Mouse (Mus musculus) splenic B cell, adult 2 months (primary cell): ENCODE measurements around the gene Fbln2.
A peak's percentile ranks its signal among the peaks of the same experiment; 100 is the strongest.

Experiments used
- DNase-seq: peaks from one replicate; pipeline ENCODE4 v3.0.0-alpha.2; 2011; ENCODE audit warnings: low read depth, low spot score
- H3K27me3 ChIP-seq: 2 replicates; pipeline ENCODE4 v1.6.1; 2012; ENCODE audit warnings: mild to moderate bottlenecking, low read length, moderate library complexity, mixed read lengths; ENCODE audit not compliant: control insufficient read depth, poor library complexity, insufficient read depth, severe bottlenecking
- H3K36me3 ChIP-seq: 2 replicates; pipeline ENCODE4 v1.6.1; 2012; ENCODE audit warnings: mild to moderate bottlenecking, low read length, moderate library complexity, mixed read lengths; ENCODE audit not compliant: control insufficient read depth, poor library complexity, insufficient read depth, severe bottlenecking

The Fbln2 gene

DNA sequence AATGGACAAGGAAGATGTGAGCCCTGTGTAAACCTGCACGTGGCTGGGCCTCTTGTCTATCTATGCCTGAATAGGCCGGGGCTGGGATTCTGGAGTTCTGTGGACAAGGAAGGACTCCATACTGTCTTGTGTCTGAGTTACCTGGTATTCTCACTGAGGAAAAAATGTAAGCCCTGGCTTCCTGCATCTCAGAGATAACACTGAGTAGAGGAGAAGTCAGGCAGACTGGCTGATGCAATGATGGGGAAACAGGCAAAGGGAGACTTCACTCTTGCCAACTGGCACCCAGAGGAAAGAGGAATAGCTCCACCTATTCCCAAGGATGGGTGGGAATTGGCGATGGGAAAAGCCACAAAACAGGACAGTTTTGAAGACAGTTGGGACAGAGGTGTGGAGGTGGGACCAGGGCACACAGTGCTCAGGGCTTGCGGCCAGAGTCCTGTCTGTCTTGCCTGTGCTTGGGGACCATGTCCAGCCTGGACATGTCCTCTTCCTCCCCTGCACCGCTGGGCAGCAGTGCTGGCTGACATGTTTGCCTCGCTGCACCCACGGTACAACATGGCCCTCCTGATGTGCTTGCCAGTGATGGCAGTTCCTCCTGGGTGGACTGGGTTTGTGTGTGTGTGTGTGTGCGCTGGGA is 48.2 kb downstream of the Fbln2 start:
- H3K27me3 ChIP-seq: no peaks in the 10 kb centered on the region
- DNase-seq: no peak
- H3K36me3 ChIP-seq: no peaks in the 10 kb centered on the region

GRCm38 (mm10) chr6:91260987-91261367 is 48.7 kb downstream of the Fbln2 start:
- no peak for DNase-seq
- Histone ChIP-seq H3K36me3 (no peaks in the 10 kb centered on the region), H3K27me3 (no peaks in the 10 kb centered on the region)

- H3K27me3 ChIP-seq: no peaks in the 10 kb centered on the region
- no peak for DNase-seq
- H3K36me3 ChIP-seq: no peaks in the 10 kb centered on the region
These were observed 53.4 kb downstream of the Fbln2 start for GRCm38 (mm10) chr6:91265616-91266015.

DNA sequence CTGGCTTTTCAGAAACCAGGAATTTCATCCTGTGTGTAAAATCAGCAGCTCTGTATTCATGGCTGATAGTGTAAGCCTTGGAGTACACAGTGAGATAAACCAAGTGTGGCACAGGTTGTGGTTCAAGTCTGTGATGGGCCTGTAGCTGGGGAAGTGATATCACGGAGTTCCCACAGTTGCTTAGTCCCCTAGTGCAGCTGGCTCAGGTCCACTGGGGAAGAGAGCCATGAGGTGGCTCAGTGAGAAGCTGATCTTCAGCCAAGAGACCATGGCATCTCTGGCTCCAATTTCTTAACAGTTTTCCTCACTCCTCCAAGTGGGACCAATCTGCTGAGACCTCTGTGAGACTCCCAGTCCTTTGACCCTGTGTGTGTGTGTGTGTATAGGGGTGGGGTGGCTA is 54.4 kb downstream of the Fbln2 start:
- Histone ChIP-seq H3K36me3 (no peaks in the 10 kb centered on the region), H3K27me3 (no peaks in the 10 kb centered on the region)
- no peak for DNase-seq

- Histone ChIP-seq H3K27me3 (no peaks in the 10 kb centered on the region), H3K36me3 (no peaks in the 10 kb centered on the region)
- no peak for DNase-seq
These were observed 56.1 kb downstream of the Fbln2 start for GRCm38 (mm10) chr6:91268318-91268717.

- DNase-seq: peak; percentile 60
- Histone ChIP-seq H3K36me3 (no peaks in the 10 kb centered on the region), H3K27me3 (no peaks in the 10 kb centered on the region)
These were observed 65.3 kb downstream of the Fbln2 start for GRCm38 (mm10) chr6:91277549-91277948.

DNA sequence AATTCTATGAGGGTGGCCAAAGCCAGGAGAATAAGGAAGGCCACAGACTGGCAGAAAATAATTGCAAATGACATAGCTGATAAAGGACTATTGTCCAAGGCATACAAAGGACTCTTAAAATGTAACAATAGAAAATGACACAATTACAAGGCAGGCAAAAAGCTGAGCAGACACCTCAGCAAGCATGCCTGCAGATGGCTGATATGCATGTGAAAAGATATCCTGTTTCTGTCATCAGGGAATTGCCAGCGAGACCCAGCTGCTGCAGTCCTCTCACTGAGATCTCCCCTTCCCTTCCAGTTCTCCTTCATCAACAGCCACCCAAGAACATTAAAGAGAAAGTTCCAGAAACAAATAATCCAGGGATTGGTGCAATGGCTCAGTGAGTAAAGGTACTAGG is 66.0 kb downstream of the Fbln2 start:
- no peak for DNase-seq
- Histone ChIP-seq H3K36me3 (no peaks in the 10 kb centered on the region), H3K27me3 (no peaks in the 10 kb centered on the region)

- no peaks in the 10 kb centered on the region for H3K36me3 ChIP-seq
- no peaks in the 10 kb centered on the region for H3K27me3 ChIP-seq
- peak; percentile 13 for DNase-seq
These were observed 67.2 kb downstream of the Fbln2 start for GRCm38 (mm10) chr6:91279477-91279876.

- peak; percentile 73 for DNase-seq
- no peaks in the 10 kb centered on the region for H3K36me3 ChIP-seq
- H3K27me3 ChIP-seq: no peaks in the 10 kb centered on the region
These were observed 69.0 kb downstream of the Fbln2 start for GRCm38 (mm10) chr6:91281206-91281605.

DNA sequence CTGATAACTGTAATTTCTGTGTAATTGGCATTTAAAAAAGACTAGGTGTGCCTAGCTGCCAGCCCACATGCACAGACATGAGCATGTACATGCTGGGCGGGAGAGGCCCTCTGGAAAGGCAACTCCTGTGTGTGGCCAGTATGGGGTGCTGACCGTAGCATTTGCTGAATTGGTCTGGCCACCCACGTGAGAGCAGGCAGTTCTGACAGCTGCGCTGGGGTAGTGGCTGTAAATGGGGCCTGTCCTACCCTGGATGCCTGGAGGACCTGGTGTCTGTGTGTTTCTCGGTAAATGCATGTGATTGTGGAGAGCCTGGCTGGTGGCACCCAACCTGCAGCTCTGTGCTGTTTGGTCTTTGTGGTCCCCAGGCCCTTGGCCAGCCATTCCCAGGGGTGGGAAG is 69.5 kb downstream of the Fbln2 start:
- Histone ChIP-seq H3K36me3 (no peaks in the 10 kb centered on the region), H3K27me3 (no peaks in the 10 kb centered on the region)
- no peak for DNase-seq

- Histone ChIP-seq H3K36me3 (no peaks in the 10 kb centered on the region), H3K27me3 (no peaks in the 10 kb centered on the region)
- no peak for DNase-seq
These were observed 70.8 kb downstream of the Fbln2 start for GRCm38 (mm10) chr6:91283031-91283430.

DNA sequence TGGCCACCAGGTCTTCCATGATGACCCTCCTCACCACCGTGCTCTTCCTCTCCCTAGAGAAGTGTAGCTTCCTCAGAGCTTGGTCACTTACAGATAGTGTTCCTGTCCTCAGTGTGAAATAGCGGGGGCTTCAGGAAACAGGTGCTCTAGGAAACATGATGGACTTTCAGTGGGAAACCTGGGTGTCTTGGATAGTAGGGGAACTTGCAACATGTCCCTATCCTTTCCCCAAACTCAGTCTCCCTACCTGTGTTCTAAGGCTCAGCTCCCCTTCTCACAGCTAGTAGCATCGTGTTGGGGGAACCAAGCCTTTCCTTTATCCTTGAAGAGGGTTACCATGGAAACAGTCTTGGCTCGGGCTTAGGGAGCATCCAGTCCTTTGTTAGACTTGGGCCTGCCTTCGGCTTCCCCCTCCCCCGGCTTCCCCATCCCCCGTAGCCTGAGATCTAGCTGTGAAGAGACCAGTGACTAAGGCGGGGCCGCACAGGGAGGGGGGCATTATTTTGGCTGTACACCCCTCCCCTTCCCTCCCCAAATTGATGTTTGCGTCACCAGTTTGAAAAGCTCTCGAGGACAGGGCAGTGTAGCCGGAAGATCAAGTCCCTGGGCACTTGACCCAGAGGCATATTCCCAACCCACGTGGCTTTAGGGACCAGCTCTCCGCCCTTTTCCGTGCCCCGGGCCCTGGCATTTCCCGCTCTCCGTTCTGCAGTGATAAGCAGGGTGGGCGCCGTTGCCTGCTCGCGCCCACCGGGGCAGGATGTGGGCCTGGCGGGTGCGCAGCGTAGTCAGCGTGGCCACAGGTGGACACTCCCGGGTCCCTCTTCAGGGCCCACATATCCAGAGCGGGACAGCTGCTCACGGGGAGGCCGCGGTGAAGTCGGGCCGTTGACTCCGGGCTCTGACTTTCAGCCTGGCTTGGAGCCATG is 72.5 kb downstream of the Fbln2 start:
- Histone ChIP-seq H3K27me3 (no peaks in the 10 kb centered on the region), H3K36me3 (no peaks in the 10 kb centered on the region)
- DNase-seq: no peak

- DNase-seq: peak; percentile 48
- Histone ChIP-seq H3K36me3 (no peaks in the 10 kb centered on the region), H3K27me3 (no peaks in the 10 kb centered on the region)
These were observed 73.2 kb downstream of the Fbln2 start for GRCm38 (mm10) chr6:91285450-91285790.

DNA sequence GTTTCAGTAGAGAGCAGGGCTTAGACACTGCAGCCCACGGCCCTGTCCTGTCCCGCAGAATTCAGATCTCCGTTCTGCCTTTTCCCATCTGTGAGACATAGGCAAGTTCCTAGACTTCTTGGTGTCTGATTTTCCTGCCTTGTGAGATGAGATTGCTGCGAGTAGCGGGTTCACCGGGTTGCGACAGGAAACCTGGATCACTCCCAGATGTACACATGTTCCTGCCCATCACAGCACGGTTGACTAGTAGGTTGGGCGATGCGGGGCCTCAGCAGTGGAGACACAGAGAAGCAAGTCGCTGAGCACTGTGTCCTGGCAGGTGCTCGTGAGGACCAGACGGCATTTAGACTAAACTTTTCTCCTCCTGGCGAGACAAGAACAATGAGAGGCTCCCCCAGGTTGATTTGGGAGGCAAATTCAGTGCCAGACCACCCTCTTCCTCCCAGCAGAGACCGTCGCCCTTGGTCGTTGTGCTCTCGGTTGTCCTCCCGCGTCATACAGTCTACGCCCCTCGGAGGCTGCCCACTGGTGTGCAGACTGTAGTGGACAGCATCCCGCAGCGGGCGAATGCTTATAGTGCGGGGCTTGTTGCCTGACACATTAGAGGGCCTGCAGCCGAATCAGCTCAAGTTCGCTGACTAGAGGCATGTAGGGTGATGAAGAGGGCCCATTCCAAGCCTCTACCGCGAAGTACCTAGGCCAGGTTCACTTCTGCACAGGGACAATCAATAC is 73.7 kb downstream of the Fbln2 start:
- H3K36me3 ChIP-seq: no peaks in the 10 kb centered on the region
- no peaks in the 10 kb centered on the region for H3K27me3 ChIP-seq
- DNase-seq: no peak

GRCm38 (mm10) chr6:91286624-91287023 is 74.4 kb downstream of the Fbln2 start:
- no peaks in the 10 kb centered on the region for H3K36me3 ChIP-seq
- H3K27me3 ChIP-seq: no peaks in the 10 kb centered on the region
- peak; percentile 72 for DNase-seq
